30 mouse cellular contexts compared by ENCODE assay signal in the genomic region with DNA sequence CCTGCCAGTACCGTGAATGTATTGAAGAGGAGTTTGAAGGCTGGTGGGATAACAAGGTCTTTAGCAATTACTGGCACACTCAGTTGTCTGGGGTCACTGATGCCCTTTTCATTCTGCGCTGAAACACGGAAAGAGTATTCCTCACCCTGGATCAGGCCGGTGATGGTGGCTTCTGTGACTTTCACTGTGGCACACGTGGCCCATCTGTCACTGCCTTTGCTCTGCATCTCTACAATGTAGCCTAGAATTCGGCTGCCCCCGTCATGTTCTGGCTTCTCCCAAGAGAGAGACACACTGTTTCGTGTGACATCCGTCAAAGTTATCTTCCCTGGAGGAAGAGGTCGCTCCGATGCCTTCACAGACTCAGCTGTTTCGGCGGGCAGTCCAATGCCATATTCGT.
"Had no signal": no experiment of that assay in that cellular context is flagged by ENCODE, and none has a peak within 500 bp of the region (broad histone marks: within the 10 kb centered on the region; RNA-seq: fewer than 3 reads in every experiment).

No protein-coding gene starts in this region.

- DNase-seq: heart, postnatal 36 days; heart, postnatal 4 days; kidney, adult 11 months; kidney, adult 18-20 months; kidney, adult 2 months; kidney, adult 8-10 months; kidney, adult 9 months; kidney, postnatal 10 days; kidney, postnatal 14 days; kidney, postnatal 25 days; kidney, postnatal 36 days; kidney, postnatal 4 days; layer of hippocampus, adult 9-11 months; layer of hippocampus, postnatal 36 days had no signal

- H3K4me3 ChIP-seq: heart, embryonic 10.5 days; heart, embryonic 12.5 days; heart, embryonic 13.5 days; heart, embryonic 15.5 days; hindbrain, embryonic 10.5 days; hindbrain, embryonic 12.5 days; hindbrain, embryonic 13.5 days; hindbrain, embryonic 15.5 days; intestine, embryonic 15.5 days; kidney, embryonic 15.5 days; layer of hippocampus, adult 2 months; left cerebral cortex, adult 2 months had no signal

- H3K4me1 ChIP-seq: heart, embryonic 10.5 days; heart, embryonic 12.5 days; heart, embryonic 13.5 days; heart, embryonic 15.5 days; hindbrain, embryonic 10.5 days; hindbrain, embryonic 12.5 days; hindbrain, embryonic 13.5 days; hindbrain, embryonic 15.5 days; intestine, embryonic 15.5 days; kidney, embryonic 15.5 days had no signal

- H3K27me3 ChIP-seq: heart, embryonic 12.5 days; heart, embryonic 13.5 days; heart, embryonic 15.5 days; hindbrain, embryonic 12.5 days; hindbrain, embryonic 13.5 days; hindbrain, embryonic 15.5 days; intestine, embryonic 15.5 days; kidney, embryonic 15.5 days had no signal

- H3K27ac ChIP-seq: heart, embryonic 10.5 days; heart, embryonic 13.5 days; heart, embryonic 15.5 days; hindbrain, embryonic 10.5 days; hindbrain, embryonic 12.5 days; hindbrain, embryonic 13.5 days; hindbrain, embryonic 14.5 days; hindbrain, embryonic 15.5 days; hindbrain, postnatal 0 days; intestine, embryonic 15.5 days; kidney, embryonic 15.5 days; kidney, postnatal 0 days; layer of hippocampus, adult 2 months; left cerebral cortex, adult 2 months had no signal

- H3K9ac ChIP-seq: heart, embryonic 12.5 days; heart, embryonic 13.5 days; heart, embryonic 15.5 days; hindbrain, embryonic 12.5 days; hindbrain, embryonic 13.5 days; hindbrain, embryonic 14.5 days; hindbrain, embryonic 15.5 days; intestine, embryonic 15.5 days; kidney, embryonic 15.5 days had no signal

- H3K4me2 ChIP-seq: heart, embryonic 11.5 days; heart, embryonic 12.5 days; heart, embryonic 13.5 days; heart, embryonic 15.5 days; hindbrain, embryonic 12.5 days; hindbrain, embryonic 13.5 days; hindbrain, embryonic 14.5 days; hindbrain, embryonic 15.5 days; intestine, embryonic 15.5 days; kidney, embryonic 15.5 days had no signal

- H3K36me3 ChIP-seq: hindbrain, embryonic 10.5 days; hindbrain, embryonic 12.5 days; intestine, embryonic 15.5 days; kidney, embryonic 15.5 days had no signal
